Mouse (Mus musculus): ENCODE results near the gene Cuta. TPM values are rescaled to one million over a fixed set of nuclear protein-coding genes. Genes with fewer than 3 reads are reported as not detected.

Cuta gene
- polyA plus RNA-seq, 1 experiment = 131 TPM

GRCm38 (mm10) chr17:26956309-26956708 lies 16.9 kb upstream of the Cuta start:
- no peak for DNase-seq (ENCODE audit: low read depth)

- no peak for DNase-seq (ENCODE audit: low read depth)
Observed at GRCm38 (mm10) chr17:26953726-26954125, 14.4 kb upstream of the Cuta start.

- DNase-seq (ENCODE audit: low read depth) = no peak
Observed at GRCm38 (mm10) chr17:26953201-26953600, 13.8 kb upstream of the Cuta start.

- no peak for DNase-seq (ENCODE audit: low read depth)
Observed at GRCm38 (mm10) chr17:26951952-26952877, 12.8 kb upstream of the Cuta start.

GRCm38 (mm10) chr17:26951406-26951805 lies 12.0 kb upstream of the Cuta start:
- DNase-seq (ENCODE audit: low read depth) = no peak

- DNase-seq (ENCODE audit: low read depth) = no peak
Observed at GRCm38 (mm10) chr17:26950560-26951288, 11.4 kb upstream of the Cuta start.

GRCm38 (mm10) chr17:26949866-26950265 lies 10.5 kb upstream of the Cuta start:
- DNase-seq (ENCODE audit: low read depth) = no peak

- no peak for DNase-seq (ENCODE audit: low read depth)
Observed at GRCm38 (mm10) chr17:26949051-26949577, 9.7 kb upstream of the Cuta start.

GRCm38 (mm10) chr17:26948316-26949050 lies 9.1 kb upstream of the Cuta start:
- DNase-seq (ENCODE audit: low read depth) = no peak

- no peak for DNase-seq (ENCODE audit: low read depth)
Observed at GRCm38 (mm10) chr17:26947231-26948100, 8.1 kb upstream of the Cuta start.

GRCm38 (mm10) chr17:26946567-26946966 lies 7.2 kb upstream of the Cuta start:
- DNase-seq (ENCODE audit: low read depth) = no peak

GRCm38 (mm10) chr17:26945824-26946495 lies 6.6 kb upstream of the Cuta start:
- no peak for DNase-seq (ENCODE audit: low read depth)

GRCm38 (mm10) chr17:26941841-26942570 lies 2.6 kb upstream of the Cuta start:
- no peak for DNase-seq (ENCODE audit: low read depth)

- no peak for DNase-seq (ENCODE audit: low read depth)
Observed at GRCm38 (mm10) chr17:26941031-26941789, 1.8 kb upstream of the Cuta start, which contains the start of gene Syngap1. Gene Syngap1, plus strand, starts transcription at chr17:26941253.

GRCm38 (mm10) chr17:26939973-26940300 lies 568 bp upstream of the Cuta start:
- no peak for DNase-seq (ENCODE audit: low read depth)

GRCm38 (mm10) chr17:26938731-26939130 lies 638 bp downstream of the Cuta start:
- no peak for DNase-seq (ENCODE audit: low read depth)

- no peak for DNase-seq (ENCODE audit: low read depth)
Observed at GRCm38 (mm10) chr17:26937883-26938695, 1.3 kb downstream of the Cuta start.

All from gonadal fat pad, adult 2 months (tissue).